Mouse (Mus musculus): ENCODE measurements around the gene Shq1.

DNA sequence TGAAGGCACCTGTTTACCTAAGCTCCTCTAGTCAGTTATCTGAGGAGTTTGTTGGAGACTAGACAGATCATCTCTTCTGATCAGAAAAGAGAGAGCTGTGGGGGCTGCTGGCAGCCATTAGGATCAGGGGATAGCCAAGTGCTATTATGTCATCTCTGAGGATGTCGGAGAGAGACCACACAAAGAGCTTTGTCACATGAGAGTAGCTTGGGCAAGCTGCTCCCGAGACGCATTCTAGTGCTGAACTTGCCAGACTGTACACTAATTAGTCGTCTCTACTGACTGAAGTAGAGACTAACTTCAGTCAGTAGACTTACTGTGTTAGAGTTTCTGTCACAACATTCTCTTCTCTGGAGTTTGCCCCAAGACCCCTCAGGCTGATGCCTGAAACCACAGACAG, 106.4 kb downstream of the Shq1 start:
- TF ChIP-seq CTCF (IDR thresholded peaks at IDR 0.05; ENCODE audit: borderline replicate concordance, extremely low read depth, insufficient read depth, insufficient read length): no peak
- no peak for TF ChIP-seq POLR2A (IDR thresholded peaks at IDR 0.05; ENCODE audit: borderline replicate concordance, extremely low read depth, insufficient read depth, insufficient read length, poor library complexity, severe bottlenecking)
